Mouse (Mus musculus) myocyte (in vitro differentiated cells): ENCODE data around the gene Pom121l2.

Source experiments
- CEBPB ChIP-seq: IDR thresholded peaks from 2 replicates; pipeline ENCODE4 v1.6.1; 2011; ENCODE audit warnings: mild to moderate bottlenecking, moderate library complexity; ENCODE audit not compliant: poor library complexity, insufficient read depth, severe bottlenecking
- POLR2A ChIP-seq: IDR thresholded peaks from one replicate; pipeline ENCODE4 v1.6.1; 2011; ENCODE audit warnings: low read depth, mild to moderate bottlenecking, control low read depth, moderate library complexity; ENCODE audit not compliant: insufficient read length
- SRF ChIP-seq: IDR thresholded peaks from one replicate; pipeline ENCODE4 v1.6.1; 2011; ENCODE audit warnings: low read depth; ENCODE audit not compliant: control insufficient read depth, insufficient read length
- TCF12 ChIP-seq: IDR thresholded peaks from one replicate; pipeline ENCODE4 v1.6.1; 2011; ENCODE audit warnings: mild to moderate bottlenecking, control low read depth; ENCODE audit not compliant: poor library complexity, insufficient read depth, severe bottlenecking
- USF1 ChIP-seq: IDR thresholded peaks from one replicate; pipeline ENCODE4 v1.6.1; 2011; ENCODE audit warnings: low read depth, mild to moderate bottlenecking, control low read depth, moderate library complexity

GRCm38 (mm10) chr13:22007872-22008271 lies 26.9 kb downstream of the Pom121l2 start:
- TF ChIP-seq POLR2A (no peak), CEBPB (no peak), USF1 (no peak), TCF12 (no peak), SRF (no peak)
